Mouse (Mus musculus): Measurements from ENCODE around the gene Pou2f1. TPM values are rescaled to one million over a fixed set of nuclear protein-coding genes. Genes with fewer than 3 reads are reported as not detected.

The Pou2f1 gene
- polyA plus RNA-seq, 1 experiment from 2014 or later = 19.6 TPM

DNA sequence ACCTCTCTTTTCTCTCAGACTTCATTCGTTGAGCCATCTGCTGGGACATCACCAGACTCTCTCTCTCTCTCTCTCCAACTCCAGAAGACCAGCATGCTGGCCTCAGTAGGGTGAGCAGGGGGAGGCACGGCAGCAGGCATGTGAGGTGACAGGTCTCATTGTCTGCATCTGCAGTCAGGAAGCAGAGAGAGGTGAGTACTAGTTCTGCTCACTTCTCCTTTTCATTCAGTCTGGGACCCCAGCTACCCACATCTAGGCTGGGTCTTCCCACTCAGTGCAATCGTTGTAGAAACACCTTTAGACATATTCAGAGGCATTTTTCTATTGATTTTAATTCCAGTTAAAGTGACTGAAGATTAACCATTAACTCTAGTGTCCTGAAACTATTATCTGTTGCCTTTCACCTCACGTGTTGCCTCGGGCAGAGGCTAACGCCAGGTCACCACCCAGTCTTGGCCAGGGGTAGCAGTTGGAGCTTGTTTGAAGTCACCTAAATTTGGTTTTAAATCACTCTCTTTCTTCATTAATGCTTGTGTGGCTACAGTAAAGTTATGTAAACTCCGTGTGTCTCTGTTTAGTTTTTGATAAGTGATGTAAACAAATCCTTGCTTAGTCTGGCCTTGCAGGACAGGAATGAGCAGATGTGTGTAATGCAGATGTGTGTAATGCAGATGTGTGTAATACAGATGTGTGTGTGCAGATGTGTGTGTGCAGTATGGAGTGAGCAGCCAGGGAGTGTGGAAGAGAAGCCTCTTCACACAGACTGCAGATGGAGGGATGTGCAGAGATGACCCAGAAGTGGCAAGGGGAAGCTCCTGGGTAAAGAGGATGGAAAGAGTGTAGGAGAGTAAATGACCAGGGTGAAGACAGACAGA is 29.4 kb upstream of the Pou2f1 start:
- H3K9me3 ChIP-seq = no peaks in the 10 kb centered on the region
- WGBS = 64% methylated on average over 7 of the region's 7 CpGs
- ATAC-seq (ENCODE audit: low FRiP score, low read depth) = no peak

DNA sequence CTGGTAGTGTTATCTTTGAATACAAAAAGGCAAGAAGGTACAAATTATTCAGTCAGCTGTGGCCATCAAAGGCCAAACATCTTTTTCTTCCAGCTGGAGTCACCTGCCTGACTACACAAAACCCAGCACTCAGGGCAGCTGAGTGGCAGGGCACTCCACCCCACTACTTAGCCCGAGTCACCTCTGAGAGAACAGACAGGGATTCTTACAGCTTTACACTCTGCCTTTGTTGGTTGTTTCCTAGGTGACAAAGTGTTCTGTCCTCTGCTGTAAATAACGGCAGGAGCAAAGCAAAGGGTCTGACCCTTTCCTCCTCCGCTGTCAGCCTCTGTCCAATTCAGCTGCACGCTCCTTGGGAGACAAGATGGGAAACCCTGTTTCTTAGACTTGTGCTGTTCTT is 21.5 kb upstream of the Pou2f1 start:
- no peak overlapping the region for H3K9ac ChIP-seq
- H3K4me1 ChIP-seq = peaks cover 4% of the 10 kb centered on the region; the same call in 1 of the 2 replicates
- ATAC-seq (ENCODE audit: low FRiP score, low read depth) = peak; percentile 75; the same call in 1 of the 2 replicates
- H3K9me3 ChIP-seq = no peaks in the 10 kb centered on the region
- no peaks in the 10 kb centered on the region for H3K27me3 ChIP-seq (replicated peaks)
- H3K27ac ChIP-seq = no peak overlapping the region
- H3K4me3 ChIP-seq = no peak overlapping the region
- H3K4me2 ChIP-seq (replicated peaks) = no peak overlapping the region
- 10% methylated on average over 4 of the region's 4 CpGs for WGBS
- H3K36me3 ChIP-seq = no peaks in the 10 kb centered on the region

More for the DNA sequence above, 29.4 kb upstream of the Pou2f1 start:
- no peaks in the 10 kb centered on the region for H3K36me3 ChIP-seq
- H3K27me3 ChIP-seq (replicated peaks) = no peaks in the 10 kb centered on the region
- no peak overlapping the region for H3K9ac ChIP-seq
- no peaks in the 10 kb centered on the region for H3K4me1 ChIP-seq
- no peak overlapping the region for H3K4me2 ChIP-seq (replicated peaks)
- H3K4me3 ChIP-seq = no peak overlapping the region
- H3K27ac ChIP-seq = no peak overlapping the region

DNA sequence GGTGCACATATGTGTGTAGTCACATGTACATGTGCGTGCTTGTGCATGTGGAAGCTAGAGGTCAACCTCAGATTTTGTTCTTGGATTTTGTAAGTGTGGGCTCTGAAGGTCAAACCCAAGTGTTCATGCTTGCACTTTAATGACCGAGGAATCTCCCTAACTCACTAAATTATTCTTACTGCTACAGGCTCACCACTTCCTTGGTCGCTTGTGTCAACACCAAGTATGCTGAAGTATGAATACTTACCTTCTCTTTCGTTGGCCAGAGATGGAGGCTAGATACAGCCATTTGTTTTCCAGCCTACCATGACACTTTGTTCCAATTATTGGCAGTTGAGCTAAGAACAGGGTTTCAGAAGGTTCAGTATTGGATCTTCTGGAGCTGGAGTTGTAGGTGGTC is 14.7 kb upstream of the Pou2f1 start:
- WGBS = 92% methylated on average over 4 of the region's 4 CpGs
- Histone ChIP-seq H3K36me3 (no peaks in the 10 kb centered on the region), H3K9me3 (no peaks in the 10 kb centered on the region), H3K4me3 (no peak overlapping the region), H3K27me3 (replicated peaks) (no peaks in the 10 kb centered on the region), H3K4me2 (replicated peaks) (no peak overlapping the region), H3K4me1 (no peaks in the 10 kb centered on the region), H3K9ac (no peak overlapping the region), H3K27ac (no peak overlapping the region)
- no peak for ATAC-seq (ENCODE audit: low FRiP score, low read depth)

DNA sequence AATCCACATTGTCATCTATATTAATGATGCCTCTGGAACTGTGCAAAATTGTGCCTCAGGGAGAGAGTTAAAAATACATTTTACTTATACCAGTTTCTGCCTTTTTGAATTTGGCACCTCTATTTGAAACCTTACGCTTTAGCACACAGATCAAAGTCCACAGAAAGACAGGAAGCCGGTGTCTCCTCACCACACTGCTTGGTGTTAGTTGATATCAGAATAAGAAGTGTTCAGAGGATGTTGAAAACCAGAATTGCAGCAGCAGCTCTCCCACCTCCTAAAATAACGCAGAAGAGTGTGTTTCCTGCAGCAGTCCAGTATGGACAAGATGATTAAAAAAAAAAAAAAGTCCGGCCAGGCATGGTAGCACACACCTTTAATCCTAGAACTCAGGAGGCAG is 13.8 kb upstream of the Pou2f1 start:
- Histone ChIP-seq H3K4me1 (no peaks in the 10 kb centered on the region), H3K9me3 (no peaks in the 10 kb centered on the region), H3K27ac (no peak overlapping the region), H3K27me3 (replicated peaks) (no peaks in the 10 kb centered on the region), H3K9ac (no peak overlapping the region), H3K4me2 (replicated peaks) (no peak overlapping the region), H3K4me3 (no peak overlapping the region), H3K36me3 (no peaks in the 10 kb centered on the region)
- WGBS = 88% methylated on average over 4 of the region's 4 CpGs
- ATAC-seq (ENCODE audit: low FRiP score, low read depth) = no peak

DNA sequence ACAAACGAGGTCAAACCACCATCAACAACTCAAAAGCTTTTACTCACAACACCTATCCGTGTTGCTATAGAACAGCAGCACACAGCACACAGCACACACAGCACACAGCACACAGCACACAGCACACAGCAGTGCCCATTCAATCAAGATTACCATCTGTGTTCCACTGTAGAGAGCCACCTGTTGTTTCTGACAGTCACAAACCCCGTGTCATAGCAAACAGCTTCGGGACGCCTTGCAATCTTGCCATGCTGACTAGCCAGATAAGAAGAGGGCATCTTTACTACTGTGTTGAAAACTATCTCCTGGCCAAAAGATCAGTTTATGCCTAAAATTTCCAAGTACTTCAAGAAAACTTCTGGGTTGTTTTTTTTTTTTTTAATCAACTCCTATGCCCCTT is 12.1 kb upstream of the Pou2f1 start:
- no peak overlapping the region for H3K27ac ChIP-seq
- H3K4me1 ChIP-seq = no peaks in the 10 kb centered on the region
- ATAC-seq (ENCODE audit: low FRiP score, low read depth) = no peak
- WGBS = 74% methylated on average over 5 of the region's 5 CpGs
- no peaks in the 10 kb centered on the region for H3K36me3 ChIP-seq
- H3K4me2 ChIP-seq (replicated peaks) = no peak overlapping the region
- H3K4me3 ChIP-seq = no peak overlapping the region
- no peaks in the 10 kb centered on the region for H3K9me3 ChIP-seq
- H3K9ac ChIP-seq = no peak overlapping the region
- H3K27me3 ChIP-seq (replicated peaks) = no peaks in the 10 kb centered on the region

DNA sequence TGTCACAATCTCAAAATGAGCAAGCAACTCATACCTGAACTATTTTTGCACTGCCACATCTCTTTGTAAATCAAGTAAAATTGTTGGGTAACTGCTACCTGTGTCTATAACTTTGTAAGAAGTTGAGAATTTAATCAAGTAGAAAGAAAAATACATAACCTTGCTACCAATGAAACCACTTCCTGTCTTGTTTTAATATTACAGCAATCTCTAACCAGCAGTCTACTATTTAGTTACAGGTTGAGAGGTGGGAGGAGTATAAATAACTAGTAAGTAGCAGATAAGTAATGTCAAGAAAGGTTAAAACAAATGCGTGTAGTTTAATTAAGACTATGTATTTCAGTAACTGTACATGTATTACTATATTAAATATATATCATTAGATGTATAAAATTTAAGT is 7.6 kb upstream of the Pou2f1 start:
- Histone ChIP-seq H3K4me3 (no peak overlapping the region), H3K36me3 (no peaks in the 10 kb centered on the region), H3K4me1 (no peaks in the 10 kb centered on the region), H3K27me3 (replicated peaks) (no peaks in the 10 kb centered on the region), H3K9me3 (no peaks in the 10 kb centered on the region), H3K9ac (no peak overlapping the region), H3K27ac (no peak overlapping the region), H3K4me2 (replicated peaks) (no peak overlapping the region)
- ATAC-seq (ENCODE audit: low FRiP score, low read depth) = no peak
- 94% methylated on average over 1 of the region's 1 CpGs for WGBS

DNA sequence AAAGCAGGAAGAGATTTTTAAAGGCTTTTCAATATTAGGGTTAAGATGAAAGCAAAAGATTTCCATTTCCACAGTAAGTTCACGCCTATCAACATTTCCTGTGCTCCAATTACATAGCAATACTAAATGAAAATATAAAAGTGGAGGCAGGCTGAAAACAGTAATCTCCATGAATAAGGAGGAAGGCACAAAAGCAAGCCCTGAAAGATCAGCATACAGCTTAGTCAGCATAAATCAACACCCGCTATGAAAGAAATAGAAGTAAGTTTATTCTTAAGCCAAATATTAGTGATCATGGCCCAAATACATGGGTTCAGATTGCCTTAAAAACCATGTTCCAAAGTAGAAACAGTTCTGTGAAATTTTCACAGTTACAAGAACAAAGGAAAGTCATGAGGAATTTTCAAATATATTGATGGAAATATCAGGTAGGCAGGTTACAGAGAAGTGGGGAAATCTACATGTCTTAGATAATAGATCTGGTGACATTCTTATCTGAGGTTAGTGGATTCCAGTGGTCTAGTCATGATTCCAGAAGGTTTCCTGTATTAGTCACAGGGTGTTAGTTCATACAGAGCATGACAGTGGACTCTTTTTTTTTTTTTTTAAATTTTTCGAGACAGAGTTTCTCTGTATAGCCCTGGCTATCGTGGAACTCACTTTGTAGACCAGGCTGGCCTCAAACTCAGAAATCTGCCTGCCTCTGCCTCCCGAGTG is 6.3 kb upstream of the Pou2f1 start:
- H3K4me1 ChIP-seq = no peaks in the 10 kb centered on the region
- H3K4me2 ChIP-seq (replicated peaks) = no peak overlapping the region
- H3K36me3 ChIP-seq = no peaks in the 10 kb centered on the region
- H3K9ac ChIP-seq = no peak overlapping the region
- WGBS = 88% methylated on average over 5 of the region's 5 CpGs
- no peak overlapping the region for H3K27ac ChIP-seq
- no peak overlapping the region for H3K4me3 ChIP-seq
- no peak for ATAC-seq (ENCODE audit: low FRiP score, low read depth)
- no peaks in the 10 kb centered on the region for H3K9me3 ChIP-seq
- no peaks in the 10 kb centered on the region for H3K27me3 ChIP-seq (replicated peaks)

DNA sequence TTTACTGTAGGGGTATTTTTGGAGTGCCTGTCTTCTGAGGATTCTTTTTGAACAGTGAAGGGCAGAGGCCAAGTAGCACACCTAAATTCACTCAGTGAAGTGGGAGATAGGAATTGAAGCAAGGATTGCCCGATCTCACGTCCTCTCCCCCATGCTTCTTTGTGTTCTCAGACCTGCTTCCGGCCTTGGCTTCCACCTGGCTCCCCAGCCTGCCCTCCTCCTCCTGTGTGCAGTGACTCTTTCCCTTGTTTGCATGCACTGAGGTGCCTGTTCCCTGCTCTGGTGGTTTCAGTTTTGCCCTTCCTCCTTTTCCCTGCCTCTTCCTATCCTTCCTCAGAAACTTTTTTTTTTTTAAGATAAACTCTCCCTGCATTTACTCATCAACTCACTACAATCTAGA is 4.5 kb upstream of the Pou2f1 start:
- no peak for ATAC-seq (ENCODE audit: low FRiP score, low read depth)
- Histone ChIP-seq H3K9me3 (no peaks in the 10 kb centered on the region), H3K4me3 (no peak overlapping the region), H3K27me3 (replicated peaks) (no peaks in the 10 kb centered on the region), H3K9ac (no peak overlapping the region), H3K4me2 (replicated peaks) (no peak overlapping the region), H3K27ac (no peak overlapping the region), H3K36me3 (no peaks in the 10 kb centered on the region), H3K4me1 (no peaks in the 10 kb centered on the region)
- WGBS = 75% methylated on average over 3 of the region's 3 CpGs

DNA sequence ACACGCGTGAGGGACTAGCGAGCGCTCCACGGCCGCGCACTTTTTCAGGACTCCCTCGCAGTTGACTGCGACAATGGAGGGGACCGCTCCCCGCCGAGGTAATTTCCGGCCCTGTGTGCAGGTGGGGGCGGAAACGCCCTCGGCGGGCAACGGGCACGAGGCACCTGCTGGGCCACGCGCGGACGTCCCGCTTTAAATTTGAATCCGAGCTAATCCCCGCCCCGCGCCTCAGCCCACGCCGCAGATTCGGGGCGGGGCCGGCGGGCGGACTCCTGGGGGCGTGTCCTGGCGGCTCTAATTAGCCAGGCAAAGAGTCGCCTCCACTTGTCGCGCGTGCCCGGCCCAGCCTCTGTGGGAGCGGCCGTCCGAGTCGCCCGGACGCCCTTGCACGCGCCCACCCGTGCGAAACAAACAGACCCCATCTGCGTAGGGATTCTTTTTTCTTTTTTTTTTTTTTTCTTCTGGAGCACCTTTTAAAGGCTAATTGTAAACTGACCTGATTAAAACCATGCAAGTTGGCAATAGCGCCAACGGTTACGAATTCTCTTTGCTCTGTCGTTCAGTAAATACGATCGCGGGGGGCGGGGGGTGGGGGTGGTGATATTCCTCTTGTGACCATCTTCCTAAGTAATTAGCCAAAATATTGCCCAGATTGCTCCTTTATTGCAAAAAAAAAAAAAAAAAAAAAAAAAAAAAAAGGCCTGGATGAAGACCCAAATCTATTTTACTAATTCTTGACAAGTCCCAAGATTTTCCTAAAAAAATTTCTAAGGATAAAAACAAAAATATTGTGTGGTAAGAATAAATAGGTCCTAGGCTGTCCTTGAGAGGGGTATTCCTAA is 924 bp upstream of the Pou2f1 start:
- H3K9me3 ChIP-seq = no peaks in the 10 kb centered on the region
- H3K4me3 ChIP-seq = peak overlapping the region; percentile 99
- peak overlapping the region; percentile 62 for H3K4me2 ChIP-seq (replicated peaks)
- H3K27me3 ChIP-seq (replicated peaks) = no peaks in the 10 kb centered on the region
- WGBS = under 1% methylated on average over 61 of the region's 61 CpGs
- peak; percentile 85 for ATAC-seq (ENCODE audit: low FRiP score, low read depth)
- no peak overlapping the region for H3K27ac ChIP-seq
- H3K4me1 ChIP-seq = peaks cover 19% of the 10 kb centered on the region
- peak overlapping the region; percentile 49; the same call in 1 of the 2 replicates for H3K9ac ChIP-seq
- H3K36me3 ChIP-seq = no peaks in the 10 kb centered on the region

DNA sequence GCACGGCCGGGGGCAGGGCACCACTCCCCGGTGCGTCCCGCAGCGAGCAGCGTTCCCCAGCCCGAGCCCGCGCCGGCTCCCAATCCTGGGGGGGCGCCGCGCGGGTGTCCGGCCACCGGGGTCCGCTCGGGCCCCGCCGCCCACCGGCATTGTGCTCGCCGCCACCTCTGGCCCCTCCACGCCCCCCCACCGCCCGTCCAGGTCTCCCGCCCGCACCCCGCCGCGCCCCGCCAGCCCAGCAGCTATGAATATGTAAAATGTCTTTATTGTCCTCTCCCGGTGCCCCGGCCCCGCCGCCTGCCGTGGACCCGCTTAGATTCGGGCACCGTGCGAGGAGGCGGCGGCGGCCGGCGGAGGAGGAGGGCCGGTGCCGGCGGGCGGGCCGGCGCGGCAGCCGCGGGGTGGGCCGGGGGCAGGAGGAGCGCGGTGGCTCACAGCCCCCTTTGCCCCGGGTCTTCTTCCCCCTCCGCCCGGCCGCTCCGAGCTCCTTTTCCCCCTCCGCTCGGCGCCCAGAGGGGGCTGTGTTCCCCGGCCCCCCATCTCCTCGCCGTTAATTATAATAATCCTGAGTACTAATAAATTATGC is 481 bp downstream of the Pou2f1 start:
- peak; percentile 57 for ATAC-seq (ENCODE audit: low FRiP score, low read depth)
- WGBS = under 1% methylated on average over 65 of the region's 70 CpGs

DNA sequence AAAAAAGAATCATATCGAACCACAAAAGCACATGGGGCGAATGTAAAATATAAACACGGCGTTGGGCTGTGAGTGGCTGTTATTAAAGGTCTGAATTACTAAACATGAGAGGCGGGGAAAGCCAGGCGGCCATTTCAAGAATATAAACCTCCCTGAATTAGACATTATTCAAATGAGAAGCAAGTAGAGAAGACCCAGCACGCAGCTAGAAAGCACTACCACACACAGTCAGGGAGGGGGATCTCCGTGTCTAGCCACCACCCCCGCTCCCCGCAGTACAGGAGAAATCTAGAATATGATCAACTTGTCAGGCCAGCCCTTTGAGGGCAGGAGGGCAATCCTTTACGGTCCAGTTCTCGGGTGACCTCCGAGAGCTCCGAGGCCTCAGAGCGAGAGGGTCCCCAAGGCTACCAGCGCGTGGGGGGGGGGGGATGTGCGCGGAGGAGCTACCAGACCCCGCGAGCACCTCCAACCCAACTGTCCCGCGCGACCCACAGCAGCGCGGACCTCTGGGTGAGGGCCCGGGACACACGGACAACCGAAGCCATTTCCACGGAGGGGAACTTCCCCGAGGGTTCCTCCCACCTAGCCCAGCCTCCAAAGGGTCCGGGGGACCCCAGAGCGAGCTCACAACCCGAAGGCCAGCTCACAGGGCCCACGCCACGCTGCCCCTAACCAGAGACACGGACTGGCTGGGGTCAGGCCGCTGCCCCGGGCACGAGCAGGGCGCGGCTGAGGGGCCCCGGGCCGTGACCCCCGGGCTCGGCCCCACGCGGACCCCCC is 1.2 kb downstream of the Pou2f1 start:
- no peaks in the 10 kb centered on the region for H3K27me3 ChIP-seq (replicated peaks)
- H3K9me3 ChIP-seq = no peaks in the 10 kb centered on the region
- peak overlapping the region; percentile 99 for H3K4me3 ChIP-seq
- WGBS = 1% methylated on average over 48 of the region's 48 CpGs
- H3K9ac ChIP-seq = peak overlapping the region; percentile 99
- H3K4me2 ChIP-seq (replicated peaks) = peak overlapping the region; percentile 86
- ATAC-seq (ENCODE audit: low FRiP score, low read depth) = peak; percentile 5
- no peaks in the 10 kb centered on the region for H3K36me3 ChIP-seq
- H3K27ac ChIP-seq = peak overlapping the region; percentile 79
- H3K4me1 ChIP-seq = peaks cover 19% of the 10 kb centered on the region

More for the DNA sequence above, 481 bp downstream of the Pou2f1 start:
- peak overlapping the region; percentile 86 for H3K4me2 ChIP-seq (replicated peaks)
- H3K9me3 ChIP-seq = no peaks in the 10 kb centered on the region
- H3K4me1 ChIP-seq = peaks cover 19% of the 10 kb centered on the region
- H3K27me3 ChIP-seq (replicated peaks) = no peaks in the 10 kb centered on the region
- H3K4me3 ChIP-seq = peak overlapping the region; percentile 99
- H3K27ac ChIP-seq = peak overlapping the region; percentile 79
- peak overlapping the region; percentile 99 for H3K9ac ChIP-seq
- no peaks in the 10 kb centered on the region for H3K36me3 ChIP-seq

Data from neural tube, embryonic 12.5 days (tissue).